Mouse (Mus musculus) hindbrain, embryonic 15.5 days (tissue): ENCODE results near the gene Lrmda. TPM values are rescaled to one million over a fixed set of nuclear protein-coding genes. Genes with fewer than 3 reads are reported as not detected.

Experiments used
- ATAC-seq: fragments of 200-750 bp; cut with Nextera tagmentation; 2 replicates; pipeline ENCODE4 v1.8.0; 2017; ENCODE audit warnings: low read depth, moderate number of reproducible peaks, moderate TSS enrichment; ENCODE audit not compliant: low FRiP score
- H3K27ac ChIP-seq: fragments of 300-500 bp; sonication (generic); replicated peaks from 2 replicates; pipeline ENCODE4 v1.5.1; 2015; ENCODE audit warnings: mild to moderate bottlenecking, inconsistent platforms
- H3K27me3 ChIP-seq: fragments of 300-500 bp; sonication (generic); 2 replicates; pipeline ENCODE4 v1.6.1; 2015; ENCODE audit warnings: control low read depth, inconsistent platforms
- H3K36me3 ChIP-seq: fragments of 300-500 bp; sonication (generic); 2 replicates; pipeline ENCODE4 v1.6.1; 2015; ENCODE audit warnings: control low read depth, inconsistent platforms
- H3K4me1 ChIP-seq: fragments of 300-500 bp; sonication (generic); replicated peaks from 2 replicates; pipeline ENCODE4 v1.6.1; 2015; ENCODE audit warnings: control low read depth, inconsistent platforms
- H3K4me2 ChIP-seq: fragments of 300-500 bp; sonication (generic); 2 replicates; pipeline ENCODE4 v1.6.1; 2015; ENCODE audit warnings: moderate library complexity, mild to moderate bottlenecking, inconsistent platforms
- H3K4me3 ChIP-seq: fragments of 300-500 bp; sonication (generic); 2 replicates; pipeline ENCODE4 v1.5.1; 2015; ENCODE audit warnings: mild to moderate bottlenecking, inconsistent platforms
- H3K9ac ChIP-seq: fragments of 300-500 bp; sonication (generic); 2 replicates; pipeline ENCODE4 v1.6.1; 2015; ENCODE audit warnings: inconsistent platforms
- H3K9me3 ChIP-seq: fragments of 300-500 bp; sonication (generic); 2 replicates; pipeline ENCODE4 v1.6.1; 2016; ENCODE audit warnings: control low read depth, inconsistent platforms
- WGBS: fragments of 180-500 bp; shearing (Covaris S2); methylation state at CpG from one replicate; pipeline ENCODE4 v1.1.7; 2015; 5-methylcytosine and 5-hydroxymethylcytosine counted together
- polyA plus RNA-seq: library from polyadenylated mRNA; unstranded; fragments of >200 nt; fragmentation: Nextera tagmentation; extraction: Ambion mirVana; gene quantifications from 2 replicates; pipeline ENCODE4 v1.2.1, GENCODE M21; 2015

Gene Lrmda
- polyA plus RNA-seq, 1 experiment from 2014 or later, result 0.23 TPM

- Histone ChIP-seq H3K27me3 (no peaks in the 10 kb centered on the region), H3K27ac (no peak overlapping the region), H3K9ac (no peak overlapping the region), H3K36me3 (no peaks in the 10 kb centered on the region), H3K9me3 (no peaks in the 10 kb centered on the region), H3K4me2 (no peak overlapping the region), H3K4me3 (no peak overlapping the region), H3K4me1 (0 out of 2 replicates have a peak, but pooled peaks cover 10% of the 10 kb centered on the region)
- WGBS, result 41% methylated on average over 15 of the region's 15 CpGs
- no peak for ATAC-seq
These were observed 265.5 kb downstream of the Lrmda start for GRCm38 (mm10) chr14:22284823-22285517.

GRCm38 (mm10) chr14:22285826-22286225 is 266.3 kb downstream of the Lrmda start:
- WGBS, result 56% methylated on average over 4 of the region's 4 CpGs
- no peaks in the 10 kb centered on the region for H3K27me3 ChIP-seq
- no peak for ATAC-seq
- H3K36me3 ChIP-seq, result no peaks in the 10 kb centered on the region
- 0 out of 2 replicates have a peak, but pooled peaks cover 10% of the 10 kb centered on the region for H3K4me1 ChIP-seq
- H3K9me3 ChIP-seq, result no peaks in the 10 kb centered on the region
- H3K4me2 ChIP-seq, result no peak overlapping the region
- no peak overlapping the region for H3K4me3 ChIP-seq
- no peak overlapping the region for H3K9ac ChIP-seq
- H3K27ac ChIP-seq, result no peak overlapping the region

- Histone ChIP-seq H3K27ac (no peak overlapping the region), H3K4me3 (no peak overlapping the region), H3K9me3 (no peaks in the 10 kb centered on the region), H3K9ac (no peak overlapping the region), H3K4me1 (0 out of 2 replicates have a peak, but pooled peaks cover 10% of the 10 kb centered on the region), H3K4me2 (no peak overlapping the region), H3K36me3 (no peaks in the 10 kb centered on the region), H3K27me3 (no peaks in the 10 kb centered on the region)
- WGBS, result 65% methylated on average over 10 of the region's 10 CpGs
- ATAC-seq, result no peak
These were observed 268.7 kb downstream of the Lrmda start for GRCm38 (mm10) chr14:22288179-22288578.

- 73% methylated on average over 15 of the region's 15 CpGs for WGBS
- H3K27ac ChIP-seq, result no peak overlapping the region
- no peaks in the 10 kb centered on the region for H3K9me3 ChIP-seq
- no peak for ATAC-seq
- H3K4me3 ChIP-seq, result no peak overlapping the region
- H3K4me2 ChIP-seq, result no peak overlapping the region
- no peak overlapping the region for H3K9ac ChIP-seq
- H3K36me3 ChIP-seq, result no peaks in the 10 kb centered on the region
- H3K4me1 ChIP-seq, result 0 out of 2 replicates have a peak, but pooled peaks cover 8% of the 10 kb centered on the region
- no peaks in the 10 kb centered on the region for H3K27me3 ChIP-seq
These were observed 269.9 kb downstream of the Lrmda start for GRCm38 (mm10) chr14:22289380-22289922.

GRCm38 (mm10) chr14:22294371-22294770 is 274.9 kb downstream of the Lrmda start:
- Histone ChIP-seq H3K4me2 (no peak overlapping the region), H3K9ac (no peak overlapping the region), H3K9me3 (no peaks in the 10 kb centered on the region), H3K27ac (no peak overlapping the region), H3K36me3 (no peaks in the 10 kb centered on the region), H3K4me3 (no peak overlapping the region), H3K27me3 (no peaks in the 10 kb centered on the region), H3K4me1 (0 out of 2 replicates have a peak, but pooled peaks cover 4% of the 10 kb centered on the region)
- 94% methylated on average over 4 of the region's 4 CpGs for WGBS
- ATAC-seq, result no peak

GRCm38 (mm10) chr14:22296655-22297239 is 277.2 kb downstream of the Lrmda start:
- ATAC-seq, result no peak
- Histone ChIP-seq H3K9me3 (no peaks in the 10 kb centered on the region), H3K4me3 (no peak overlapping the region), H3K36me3 (no peaks in the 10 kb centered on the region), H3K27me3 (no peaks in the 10 kb centered on the region), H3K9ac (no peak overlapping the region), H3K4me1 (0 out of 2 replicates have a peak, but pooled peaks cover 4% of the 10 kb centered on the region), H3K27ac (no peak overlapping the region), H3K4me2 (no peak overlapping the region)
- 64% methylated on average over 3 of the region's 3 CpGs for WGBS

- H3K27me3 ChIP-seq, result no peaks in the 10 kb centered on the region
- WGBS, result 63% methylated on average over 5 of the region's 5 CpGs
- no peak for ATAC-seq
- no peak overlapping the region for H3K4me3 ChIP-seq
- H3K9me3 ChIP-seq, result no peaks in the 10 kb centered on the region
- H3K27ac ChIP-seq, result no peak overlapping the region
- no peak overlapping the region for H3K9ac ChIP-seq
- no peak overlapping the region for H3K4me2 ChIP-seq
- H3K4me1 ChIP-seq, result peaks cover 13% of the 10 kb centered on the region
- no peaks in the 10 kb centered on the region for H3K36me3 ChIP-seq
These were observed 287.2 kb downstream of the Lrmda start for GRCm38 (mm10) chr14:22306759-22307158.

GRCm38 (mm10) chr14:22308059-22308458 is 288.5 kb downstream of the Lrmda start:
- peaks cover 13% of the 10 kb centered on the region for H3K4me1 ChIP-seq
- H3K36me3 ChIP-seq, result no peaks in the 10 kb centered on the region
- no peaks in the 10 kb centered on the region for H3K27me3 ChIP-seq
- H3K4me2 ChIP-seq, result no peak overlapping the region
- no peak overlapping the region for H3K4me3 ChIP-seq
- H3K9me3 ChIP-seq, result no peaks in the 10 kb centered on the region
- no peak for ATAC-seq
- no peak overlapping the region for H3K9ac ChIP-seq
- 42% methylated on average over 6 of the region's 6 CpGs for WGBS
- no peak overlapping the region for H3K27ac ChIP-seq

GRCm38 (mm10) chr14:22323058-22323457 is 303.5 kb downstream of the Lrmda start:
- no peak overlapping the region for H3K27ac ChIP-seq
- no peak for ATAC-seq
- no peaks in the 10 kb centered on the region for H3K36me3 ChIP-seq
- no peaks in the 10 kb centered on the region for H3K4me1 ChIP-seq
- WGBS, result 90% methylated on average over 1 of the region's 1 CpGs
- H3K27me3 ChIP-seq, result no peaks in the 10 kb centered on the region
- H3K4me2 ChIP-seq, result no peak overlapping the region
- no peak overlapping the region for H3K4me3 ChIP-seq
- no peaks in the 10 kb centered on the region for H3K9me3 ChIP-seq
- H3K9ac ChIP-seq, result no peak overlapping the region

GRCm38 (mm10) chr14:22323530-22324292 is 304.2 kb downstream of the Lrmda start:
- no peaks in the 10 kb centered on the region for H3K36me3 ChIP-seq
- H3K27me3 ChIP-seq, result no peaks in the 10 kb centered on the region
- no peak overlapping the region for H3K9ac ChIP-seq
- H3K4me3 ChIP-seq, result no peak overlapping the region
- ATAC-seq, result no peak
- no peak overlapping the region for H3K4me2 ChIP-seq
- no peak overlapping the region for H3K27ac ChIP-seq
- no peaks in the 10 kb centered on the region for H3K9me3 ChIP-seq
- H3K4me1 ChIP-seq, result no peaks in the 10 kb centered on the region
- 93% methylated on average over 7 of the region's 7 CpGs for WGBS

- no peak for ATAC-seq
- Histone ChIP-seq H3K27me3 (no peaks in the 10 kb centered on the region), H3K4me3 (no peak overlapping the region), H3K4me1 (no peaks in the 10 kb centered on the region), H3K4me2 (no peak overlapping the region), H3K27ac (no peak overlapping the region), H3K9ac (no peak overlapping the region), H3K36me3 (no peaks in the 10 kb centered on the region), H3K9me3 (no peaks in the 10 kb centered on the region)
- 85% methylated on average over 11 of the region's 11 CpGs for WGBS
These were observed 306.9 kb downstream of the Lrmda start for GRCm38 (mm10) chr14:22326218-22326964.
